Mouse (Mus musculus) CD4-positive, CD25-positive, alpha-beta regulatory T cell, adult 4 months (primary cell): ENCODE measurements around the gene Klk1b24. TPM values are rescaled to one million over a fixed set of nuclear protein-coding genes. Genes with fewer than 3 reads are reported as not detected.
"Not testable (repeated sequence)": the region's sequence is repeated elsewhere in the genome, so short reads cannot be mapped to it uniquely, and the experiment has no call there.

Experiments
- ATAC-seq: one replicate; pipeline ENCODE4 v1.8.0; 2017
- polyA plus RNA-seq, 2 experiments: library from polyadenylated mRNA; unstranded; fragments of 100-300 nt; shearing (Covaris generic); gene quantifications; one replicate each; pipeline ENCODE4 v1.2.1; 2017

Klk1b24 gene
- polyA plus RNA-seq = not detected

DNA sequence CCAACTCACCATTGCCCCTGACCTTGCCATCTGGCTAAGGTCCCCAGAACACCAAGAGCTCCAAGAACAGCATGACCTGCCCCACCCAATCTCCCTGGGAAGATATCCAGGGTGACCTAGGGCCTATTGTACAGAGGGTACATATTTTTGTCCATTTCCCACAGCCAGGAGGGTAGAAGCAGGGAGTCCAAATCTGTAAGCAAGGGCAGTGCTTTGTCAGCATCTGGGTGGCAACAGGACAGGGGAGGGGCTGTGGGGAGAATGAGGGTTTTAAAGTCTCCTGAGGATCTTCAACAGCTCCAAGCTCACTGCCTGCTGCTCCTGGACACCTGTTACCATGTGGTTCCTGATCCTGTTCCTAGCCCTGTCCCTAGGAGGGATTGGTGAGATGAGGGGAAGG is at the start of gene Klk1b24:
Gene Klk1b24 (plus strand): TSS at position 301 of the 400 bp plus-strand sequence.
- not testable (repeated sequence) for ATAC-seq

- ATAC-seq = no peak
Measured at GRCm38 (mm10) chr7:44179299-44180045, 8.6 kb upstream of the Klk1b24 start.

- not testable (repeated sequence) for ATAC-seq
Measured at GRCm38 (mm10) chr7:44186516-44186915, 1.5 kb upstream of the Klk1b24 start.

- ATAC-seq = not testable (repeated sequence)
Measured at GRCm38 (mm10) chr7:44193466-44193865, 5.4 kb downstream of the Klk1b24 start.

DNA sequence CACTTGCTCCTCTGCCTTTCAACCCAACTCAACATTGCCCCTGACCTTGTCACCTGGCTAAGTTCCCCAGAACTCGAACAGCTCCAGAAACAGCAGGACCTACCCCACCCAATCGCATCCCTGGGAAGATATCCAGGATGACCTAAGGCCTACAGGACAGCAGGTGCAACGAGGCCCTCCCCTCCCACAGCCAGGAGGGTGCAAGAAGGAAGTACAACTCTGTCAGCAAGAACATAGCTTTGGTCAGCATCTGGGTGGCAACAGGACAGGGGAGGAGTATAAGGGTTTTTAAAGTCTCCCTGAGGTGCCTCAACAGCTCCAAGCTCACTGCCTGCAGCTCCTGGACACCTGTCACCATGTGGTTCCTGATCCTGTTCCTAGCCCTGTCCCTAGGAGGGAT is 9.9 kb downstream of the Klk1b24 start, which contains the start of gene Klk1b3:
Gene Klk1b3 (plus strand): TSS at position 301 of the 400 bp plus-strand sequence.
- ATAC-seq = no peak

DNA sequence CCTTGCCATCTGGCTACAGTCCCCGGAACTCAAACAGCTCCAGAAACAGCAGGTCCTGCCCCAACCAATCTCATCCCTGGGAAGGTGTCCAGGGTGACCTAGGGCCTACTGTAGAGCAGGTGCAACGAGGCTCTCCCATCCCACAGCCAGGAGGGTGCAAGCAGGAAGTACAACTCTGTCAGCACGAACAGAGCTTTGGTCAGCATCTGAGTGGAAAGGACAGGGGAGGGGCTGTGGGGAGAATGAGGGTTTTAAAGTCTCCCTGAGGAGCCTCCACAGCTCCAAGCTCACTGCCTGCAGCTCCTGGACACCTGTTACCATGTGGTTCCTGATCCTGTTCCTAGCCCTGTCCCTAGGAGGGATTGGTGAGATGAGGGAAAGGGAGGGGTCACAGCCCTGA is 19.1 kb downstream of the Klk1b24 start, which contains the start of gene Klk1b4:
Gene Klk1b4 (plus strand): TSS at position 301 of the 400 bp plus-strand sequence.
- ATAC-seq = not testable (repeated sequence)

- ATAC-seq = no peak
Measured at GRCm38 (mm10) chr7:44208307-44208706, 20.3 kb downstream of the Klk1b24 start.

DNA sequence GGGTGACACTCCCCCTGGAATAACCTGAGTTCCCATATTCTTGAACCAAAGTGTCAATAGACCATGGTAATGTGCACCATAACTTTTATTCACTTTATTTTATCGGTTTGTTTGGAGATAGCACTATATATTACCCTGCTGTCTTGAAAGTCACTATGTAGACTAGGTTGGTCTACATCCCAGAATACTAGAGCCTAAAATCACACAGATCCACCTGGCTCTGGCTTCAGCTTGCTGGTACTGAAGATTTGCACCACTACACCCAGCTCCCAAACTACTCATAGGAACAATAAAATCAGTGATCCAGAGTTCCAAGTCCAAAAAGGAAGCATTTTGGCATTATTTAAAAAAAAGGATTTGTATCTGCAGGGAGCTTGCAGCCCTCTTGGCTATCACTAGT is 27.6 kb downstream of the Klk1b24 start, which contains the start of gene Klk1b5:
Gene Klk1b5 (plus strand): TSS at position 301 of the 400 bp plus-strand sequence.
- ATAC-seq = no peak

DNA sequence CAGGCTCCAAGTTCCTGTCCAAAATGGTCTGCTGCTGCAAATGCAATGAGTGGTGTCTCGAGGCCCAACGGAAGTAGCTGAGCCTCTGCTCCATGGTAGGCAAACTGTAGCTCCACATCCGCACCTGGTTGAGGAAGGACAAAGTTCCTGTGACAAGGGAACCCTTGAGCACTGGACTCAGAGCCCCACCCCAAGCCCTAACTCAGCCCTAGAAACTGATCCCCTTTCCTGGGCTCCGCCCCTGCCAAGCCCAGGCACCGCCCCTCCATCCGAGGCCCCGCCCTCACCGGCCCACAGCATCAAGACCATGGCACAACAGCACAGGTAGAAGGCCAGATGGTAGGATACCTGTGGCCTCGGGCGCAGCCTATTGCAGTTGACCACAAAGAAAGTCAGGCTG is 33.6 kb downstream of the Klk1b24 start:
- ATAC-seq = not testable (repeated sequence)

DNA sequence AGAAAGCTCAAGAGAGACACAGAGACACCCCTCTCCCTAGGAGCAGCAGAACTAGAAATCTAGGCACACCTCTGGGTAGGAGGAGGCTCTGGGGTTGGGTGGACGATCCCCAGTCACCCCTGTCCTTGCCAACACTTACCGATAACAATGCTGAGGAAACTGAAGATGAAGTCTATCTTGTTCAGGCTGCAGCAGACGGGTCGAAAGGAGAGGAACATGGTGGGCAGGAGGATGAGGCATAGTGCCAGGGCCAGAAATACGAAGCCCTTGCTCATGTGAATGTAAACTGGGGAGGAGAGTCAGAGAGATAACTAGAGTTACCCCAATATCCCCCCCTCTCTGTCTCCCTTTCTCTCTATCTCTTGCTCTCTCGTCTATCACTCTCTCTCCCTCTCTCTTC is 34.3 kb downstream of the Klk1b24 start:
- not testable (repeated sequence) for ATAC-seq

DNA sequence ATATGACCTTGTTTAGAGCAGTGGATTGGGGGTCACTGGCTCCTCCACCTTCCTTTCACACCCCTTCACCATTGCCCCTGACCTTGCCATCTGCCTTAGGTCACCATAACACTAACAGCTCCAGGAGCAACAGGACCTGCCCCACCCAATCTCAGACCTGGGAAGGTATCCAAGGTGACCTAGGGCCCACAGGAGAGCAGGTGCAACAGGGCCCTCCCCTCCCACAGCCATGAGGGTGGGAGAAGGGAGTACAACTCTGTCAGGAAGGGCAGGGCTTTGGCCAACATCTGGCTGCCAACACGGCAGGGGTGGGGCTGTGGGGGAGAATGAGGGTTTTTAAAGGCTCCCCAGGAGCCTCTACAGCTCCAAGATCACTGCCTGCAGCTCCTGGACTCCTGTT is 37.0 kb downstream of the Klk1b24 start, which contains the start of gene Klk1:
Gene Klk1 (plus strand): TSS at position 285 of the 400 bp plus-strand sequence.
- no peak for ATAC-seq

DNA sequence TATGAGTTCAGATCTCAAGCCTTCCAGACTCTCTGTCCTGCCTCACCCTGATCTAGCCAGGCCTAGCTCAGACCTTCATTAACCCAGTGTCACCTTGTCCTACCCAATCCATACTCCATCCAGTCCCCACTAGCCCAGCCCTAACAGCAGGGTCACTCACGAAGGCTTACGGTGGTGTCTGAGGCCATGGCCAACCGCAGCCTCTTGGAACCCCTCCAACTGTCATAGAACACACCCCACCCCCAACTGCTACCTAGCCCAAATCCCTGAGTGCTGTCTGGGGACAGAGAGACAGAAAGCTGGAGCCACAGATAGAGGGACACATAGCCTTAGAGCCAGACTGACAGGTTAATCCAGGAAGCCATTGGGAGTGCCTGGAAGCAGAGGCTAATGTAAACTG is 47.9 kb downstream of the Klk1b24 start, which contains the start of gene Gm36864:
Gene Gm36864 (plus strand): TSS at position 269 of the 400 bp plus-strand sequence.
- ATAC-seq = no peak

GRCm38 (mm10) chr7:44239913-44240312 is 51.9 kb downstream of the Klk1b24 start:
- ATAC-seq = no peak

DNA sequence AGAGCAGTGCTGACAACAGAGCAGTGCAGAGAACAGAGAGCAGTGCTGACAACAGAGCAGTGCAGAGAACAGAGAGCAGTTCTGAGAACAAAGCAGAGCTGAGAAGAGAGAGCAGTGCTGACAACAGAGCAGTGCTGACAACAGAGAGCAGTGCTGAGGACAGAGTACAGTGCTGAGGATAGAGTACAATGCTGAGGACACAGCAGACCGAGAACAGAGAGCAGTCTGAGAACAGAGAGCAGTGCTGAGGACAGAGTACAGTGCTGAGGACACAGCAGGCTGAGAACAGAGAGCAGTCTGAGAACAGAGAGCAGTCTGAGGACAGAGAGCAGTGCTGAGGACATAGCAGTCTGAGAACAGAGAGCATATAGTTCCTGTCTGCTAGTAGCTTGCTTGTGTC is 52.7 kb downstream of the Klk1b24 start:
- ATAC-seq = no peak

DNA sequence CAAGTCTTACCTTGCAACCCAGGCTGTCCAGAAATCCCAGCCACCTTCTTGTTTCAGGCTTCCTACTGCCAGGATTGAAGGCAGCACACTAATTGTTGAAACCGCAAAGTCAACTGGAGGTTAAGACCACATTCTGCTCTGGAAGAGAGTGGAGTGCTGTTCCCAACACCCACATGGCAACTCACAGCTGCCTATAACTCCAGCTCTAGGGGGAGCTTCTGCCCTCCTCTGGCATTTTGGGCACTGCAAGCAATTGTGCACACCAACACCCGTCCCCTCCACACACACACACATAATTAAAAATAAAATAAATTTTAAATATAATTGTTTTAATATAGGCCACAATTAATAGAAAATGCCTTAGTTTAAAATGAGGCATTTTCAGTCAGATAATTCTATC is 53.1 kb downstream of the Klk1b24 start:
- no peak for ATAC-seq

Other genes with a start within 250 kb of the Klk1b24 start
- gene Klk1b8, start 237.6 kb upstream of the Klk1b24 start, polyA plus RNA-seq = not detected
- gene Klk1b1, start 221.5 kb upstream of the Klk1b24 start, polyA plus RNA-seq = not detected
- gene Klk1b9, start 212.2 kb upstream of the Klk1b24 start, polyA plus RNA-seq = not detected
- not detected for gene Klk1b11, start 192.4 kb upstream of the Klk1b24 start, polyA plus RNA-seq
- not detected for gene Klk1b26, start 176.1 kb upstream of the Klk1b24 start, polyA plus RNA-seq
- 1 to 10 TPM; 1.7 to 5.7 TPM for gene Klk1b27, start 135.9 kb upstream of the Klk1b24 start, polyA plus RNA-seq
- not detected for gene Klk1b21, start 85.9 kb upstream of the Klk1b24 start, polyA plus RNA-seq
- gene Klk1b22, start 75.6 kb upstream of the Klk1b24 start, polyA plus RNA-seq = not detected
- gene Klk1b16, start 51.5 kb upstream of the Klk1b24 start, polyA plus RNA-seq = not detected
- not detected for gene Klk1b3, start 10.0 kb downstream of the Klk1b24 start, polyA plus RNA-seq
- gene Klk1b4, start 19.2 kb downstream of the Klk1b24 start, polyA plus RNA-seq = not detected
- gene Klk1b5, start 27.7 kb downstream of the Klk1b24 start, polyA plus RNA-seq = not detected
- 1 to 10 TPM in 1 of 2 experiments, not detected in 1; 1.0 TPM for gene Klk1, start 37.1 kb downstream of the Klk1b24 start, polyA plus RNA-seq
- gene Gm36864, start 47.9 kb downstream of the Klk1b24 start, polyA plus RNA-seq = not detected
- 1 to 10 TPM in 1 of 2 experiments, under 1 TPM in 1; 0.93 to 1.7 TPM for gene 1700028J19Rik, start 58.5 kb downstream of the Klk1b24 start, polyA plus RNA-seq
- gene 2410002F23Rik, start 58.5 kb downstream of the Klk1b24 start, polyA plus RNA-seq = 100 to 1,000 TPM; 101 to 192 TPM
- not detected for gene Acp4, start 69.1 kb downstream of the Klk1b24 start, polyA plus RNA-seq
- not detected for gene Gm15517, start 73.2 kb downstream of the Klk1b24 start, polyA plus RNA-seq
- gene Clec11a, start 118.7 kb downstream of the Klk1b24 start, polyA plus RNA-seq = under 1 TPM; 0.35 to 0.66 TPM
- under 1 TPM; 0.12 to 0.58 TPM for gene Shank1, start 122.0 kb downstream of the Klk1b24 start, polyA plus RNA-seq
- gene Syt3, start 195.9 kb downstream of the Klk1b24 start, polyA plus RNA-seq = not detected
- not detected for gene 1700008O03Rik, start 197.6 kb downstream of the Klk1b24 start, polyA plus RNA-seq
- gene Lrrc4b, start 240.8 kb downstream of the Klk1b24 start, polyA plus RNA-seq = not detected